Comparison of ENCODE assay signal across 10 mouse cellular contexts in the genomic region with DNA sequence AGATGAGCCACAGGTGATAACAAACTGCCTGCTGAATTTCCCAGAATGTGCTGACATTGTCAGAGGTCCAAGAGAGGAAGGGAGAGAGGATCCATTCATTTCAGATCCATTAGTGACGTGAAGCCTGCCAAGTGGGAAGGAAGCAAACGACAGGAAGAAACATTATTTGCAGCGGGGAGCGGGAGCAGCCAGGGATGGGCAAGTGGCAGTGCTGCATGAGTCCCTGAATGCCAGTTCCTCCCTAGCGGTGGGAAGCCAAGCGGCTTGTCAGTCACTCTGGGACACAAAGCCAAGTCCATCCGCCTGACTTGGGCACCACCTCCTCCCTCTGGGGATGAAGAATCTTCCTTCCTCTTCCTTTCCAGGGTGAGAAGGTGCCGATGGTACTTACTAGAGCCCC.
DNase-seq lines count a peak whose midpoint lies in the region; ATAC-seq and TF ChIP-seq lines count a peak whose summit lies in the region.
"Had no signal": no experiment of that assay in that cellular context is flagged by ENCODE, and none has a peak within 500 bp of the region (broad histone marks: within the 10 kb centered on the region; RNA-seq: fewer than 3 reads in every experiment).

No protein-coding gene starts in this region.

- DNase-seq in hindbrain, postnatal 0 days (ENCODE audit: low spot score): peak; percentile 47
- DNase-seq in cerebellum, postnatal 36 days: peak; percentile 64 to 69
- DNase-seq in kidney, adult 9 months: peak; percentile 7
- peak; percentile 62 for DNase-seq in lung, postnatal 36 days
- no peak for DNase-seq in urinary bladder, adult 2 months (ENCODE audit: low spot score)
- no peak for DNase-seq in adrenal gland, adult 18-20 months (ENCODE audit: low spot score in 2 of 2)
- DNase-seq in spleen, postnatal 4 days (ENCODE audit: low spot score in 2 of 2): no peak

- H3K36me3 ChIP-seq in hindbrain, postnatal 0 days (ENCODE audit: insufficient read depth, low read length): no peaks in the 10 kb centered on the region
- no peaks in the 10 kb centered on the region for H3K36me3 ChIP-seq in hindbrain, embryonic 12.5 days
- H3K36me3 ChIP-seq: G1E had no signal

- no peak overlapping the region for H3K4me3 ChIP-seq in hindbrain, postnatal 0 days (ENCODE audit: low read length)
- H3K4me3 ChIP-seq in hindbrain, embryonic 12.5 days: no peak overlapping the region
- H3K4me3 ChIP-seq: left cerebral cortex, adult 2 months had no signal

- no peak overlapping the region for H3K27ac ChIP-seq in hindbrain, postnatal 0 days
- H3K27ac ChIP-seq in hindbrain, embryonic 12.5 days: no peak overlapping the region
- H3K27ac ChIP-seq: left cerebral cortex, adult 2 months had no signal

- no peaks in the 10 kb centered on the region for H3K27me3 ChIP-seq in hindbrain, postnatal 0 days (ENCODE audit: insufficient read depth, low read length)
- H3K27me3 ChIP-seq in hindbrain, embryonic 12.5 days: no peaks in the 10 kb centered on the region

- WGBS in hindbrain, postnatal 0 days: 28% methylated on average over 8 of the region's 8 CpGs
- WGBS in hindbrain, embryonic 12.5 days: 58% methylated on average over 8 of the region's 8 CpGs

- ATAC-seq in hindbrain, postnatal 0 days: no peak
- no peak for ATAC-seq in hindbrain, embryonic 12.5 days (ENCODE audit: low FRiP score)

- no peaks in the 10 kb centered on the region for H3K4me1 ChIP-seq in hindbrain, postnatal 0 days (ENCODE audit: insufficient read depth, low read length)
- peaks cover 5% of the 10 kb centered on the region; the same call in 1 of the 2 replicates for H3K4me1 ChIP-seq in hindbrain, embryonic 12.5 days

- H3K9ac ChIP-seq in hindbrain, postnatal 0 days (replicated peaks; ENCODE audit: low read length): no peak overlapping the region
- H3K9ac ChIP-seq in hindbrain, embryonic 12.5 days: no peak overlapping the region

- no peak overlapping the region for H3K4me2 ChIP-seq in hindbrain, postnatal 0 days (ENCODE audit: low read depth, low read length)
- no peak overlapping the region for H3K4me2 ChIP-seq in hindbrain, embryonic 12.5 days (replicated peaks)

- TF ChIP-seq CTCF in hindbrain, postnatal 0 days (IDR thresholded peaks at IDR 0.05; ENCODE audit: low read depth): peak; percentile 19; the same call in 1 of the 2 replicates

- no peaks in the 10 kb centered on the region for H3K9me3 ChIP-seq in hindbrain, postnatal 0 days (ENCODE audit: low read length)
- H3K9me3 ChIP-seq in hindbrain, embryonic 12.5 days (replicated peaks): no peaks in the 10 kb centered on the region

Comparison
In these comparisons a context has a peak if more than half of its experiments do, and no peak if none do; other contexts are left out.
1. DNase-seq: peak in hindbrain, postnatal 0 days (single experiment), cerebellum, postnatal 36 days (2 of 2), kidney, adult 9 months (single experiment) and lung, postnatal 36 days (single experiment); none in urinary bladder, adult 2 months (single experiment), adrenal gland, adult 18-20 months (0 of 2) and spleen, postnatal 4 days (0 of 2).